Mouse (Mus musculus): ENCODE data around the gene Actrt1.

Actrt1 gene

GRCm38 (mm10) chrX:46328707-46329106, at the start of gene Actrt1:
Gene Actrt1, plus strand, starts transcription at chrX:46329007.
- no peak for DNase-seq

GRCm38 (mm10) chrX:46331463-46332115, 2.8 kb downstream of the Actrt1 start:
- no peak for DNase-seq

Measured in kidney, postnatal 14 days (tissue).